Mouse (Mus musculus) retina, embryonic 14.5 days (tissue): ENCODE results near the gene Cop1.

Source experiments
- DNase-seq: peaks from one replicate; pipeline ENCODE4 v3.0.0-alpha.2; 2015; ENCODE audit warnings: low spot score

Gene Cop1

GRCm38 (mm10) chr1:159231781-159232571, at the start of gene Cop1:
TSS of gene Cop1 (plus strand) at chr1:159232320.
- peak; percentile 94 for DNase-seq

- DNase-seq: no peak
These were observed 45.4 kb upstream of the Cop1 start for GRCm38 (mm10) chr1:159186741-159187140.

- no peak for DNase-seq
These were observed 33.5 kb upstream of the Cop1 start for GRCm38 (mm10) chr1:159198603-159199002.

- no peak for DNase-seq
These were observed 32.5 kb upstream of the Cop1 start for GRCm38 (mm10) chr1:159199606-159200005.

GRCm38 (mm10) chr1:159201220-159201619, 30.9 kb upstream of the Cop1 start:
- no peak for DNase-seq

GRCm38 (mm10) chr1:159211711-159212110, 20.4 kb upstream of the Cop1 start:
- no peak for DNase-seq

GRCm38 (mm10) chr1:159217437-159217836, 14.7 kb upstream of the Cop1 start:
- no peak for DNase-seq

GRCm38 (mm10) chr1:159222046-159222445, 10.1 kb upstream of the Cop1 start:
- peak; percentile 34 for DNase-seq

- no peak for DNase-seq
These were observed 6.9 kb upstream of the Cop1 start for GRCm38 (mm10) chr1:159225064-159225824.

- peak; percentile 45 for DNase-seq
These were observed 597 bp downstream of the Cop1 start for GRCm38 (mm10) chr1:159232572-159233261.

- no peak for DNase-seq
These were observed 1.3 kb downstream of the Cop1 start for GRCm38 (mm10) chr1:159233426-159233825.

GRCm38 (mm10) chr1:159234496-159234895, 2.4 kb downstream of the Cop1 start:
- DNase-seq: no peak

- DNase-seq: no peak
These were observed 3.6 kb downstream of the Cop1 start for GRCm38 (mm10) chr1:159235674-159236073.

- DNase-seq: no peak
These were observed 6.0 kb downstream of the Cop1 start for GRCm38 (mm10) chr1:159238147-159238546.

- no peak for DNase-seq
These were observed 18.2 kb downstream of the Cop1 start for GRCm38 (mm10) chr1:159250320-159250719.

- DNase-seq: no peak
These were observed 21.0 kb downstream of the Cop1 start for GRCm38 (mm10) chr1:159253078-159253477.

- no peak for DNase-seq
These were observed 23.0 kb downstream of the Cop1 start for GRCm38 (mm10) chr1:159254906-159255685.

- no peak for DNase-seq
These were observed 24.4 kb downstream of the Cop1 start for GRCm38 (mm10) chr1:159256543-159256942.

GRCm38 (mm10) chr1:159263820-159264219, 31.7 kb downstream of the Cop1 start:
- DNase-seq: no peak

GRCm38 (mm10) chr1:159280072-159280471, 48.0 kb downstream of the Cop1 start:
- DNase-seq: no peak

GRCm38 (mm10) chr1:159281861-159282260, 49.7 kb downstream of the Cop1 start:
- DNase-seq: no peak

GRCm38 (mm10) chr1:159286833-159287232, 54.7 kb downstream of the Cop1 start:
- peak; percentile 31 for DNase-seq
